Mouse (Mus musculus) left cerebral cortex, postnatal 4 days (tissue): ENCODE measurements around the gene Nkx2-2. TPM values are rescaled to one million over a fixed set of nuclear protein-coding genes. Genes with fewer than 3 reads are reported as not detected.
A peak's percentile ranks its signal among the peaks of the same experiment; 100 is the strongest.
"Not testable (repeated sequence)": the region's sequence is repeated elsewhere in the genome, so short reads cannot be mapped to it uniquely, and the experiment has no call there.

Source experiments
- DNase-seq: peaks from one replicate; pipeline ENCODE4 v3.0.0-alpha.2; 2022
- intact Hi-C: fragments of 180-260 bp; cut with DNase I; formaldehyde crosslinking; loops from one replicate; pipeline ENCODE4 v1.15.1; 2025
- total RNA-seq, 2 experiments: library from RNA; stranded (reverse); gene quantifications; 2 replicates each; pipeline ENCODE4 v1.2.3; 2021

Gene Nkx2-2
- total RNA-seq, 2 experiments from 2014 or later, result 5.5 to 7.4 TPM

GRCm38 (mm10) chr2:147182709-147183260, 11.3 kb downstream of the Nkx2-2 start:
- intact Hi-C loops, result loop anchor here (10.0 kb wide), 2 partner anchors 98 to 348 kb away; partner anchors contain the start of gene Nkx2-4

GRCm38 (mm10) chr2:147181926-147182708, 11.9 kb downstream of the Nkx2-2 start:
- no peak for DNase-seq
- intact Hi-C loops, result loop anchor here (10.0 kb wide), 2 partner anchors 97 to 347 kb away; partner anchors contain the start of gene Nkx2-4

More at GRCm38 (mm10) chr2:147182709-147183260, 11.3 kb downstream of the Nkx2-2 start:
- DNase-seq, result peak; percentile 28

- DNase-seq, result no peak
- intact Hi-C loops, result loop anchor here (10.0 kb wide), 2 partner anchors 96 to 346 kb away; partner anchors contain the start of gene Nkx2-4
These were observed 12.8 kb downstream of the Nkx2-2 start for GRCm38 (mm10) chr2:147181304-147181665.

- peak; percentile 32 for DNase-seq
- intact Hi-C loops, result loop anchor here (10.0 kb wide), 2 partner anchors 96 to 346 kb away; partner anchors contain the start of gene Nkx2-4
These were observed 13.3 kb downstream of the Nkx2-2 start for GRCm38 (mm10) chr2:147180649-147181303.

GRCm38 (mm10) chr2:147178091-147179059, 15.7 kb downstream of the Nkx2-2 start:
- peak; percentile 83 for DNase-seq
- intact Hi-C loops, result loop anchor here (2.0 to 5.0 kb wide), 2 partner anchors 220 to 546 kb away; no protein-coding TSS in a partner anchor

- peak; percentile 82 for DNase-seq
- intact Hi-C loops, result loop anchor here (2.0 to 5.0 kb wide), 2 partner anchors 219 to 545 kb away; no protein-coding TSS in a partner anchor
These were observed 16.4 kb downstream of the Nkx2-2 start for GRCm38 (mm10) chr2:147177672-147178071.

GRCm38 (mm10) chr2:147175296-147175695, 18.7 kb downstream of the Nkx2-2 start:
- DNase-seq, result no peak
- intact Hi-C loops, result loop anchor here (5.0 kb wide), 1 partner anchor 543 kb away; no protein-coding TSS in a partner anchor

- DNase-seq, result no peak
- intact Hi-C loops, result no loop called here
These were observed 20.3 kb downstream of the Nkx2-2 start for GRCm38 (mm10) chr2:147173751-147174150.

- intact Hi-C loops, DNase-seq: not testable (repeated sequence)
These were observed 23.5 kb downstream of the Nkx2-2 start for GRCm38 (mm10) chr2:147170538-147170937.

- intact Hi-C loops, result no loop called here
- no peak for DNase-seq
These were observed 28.2 kb downstream of the Nkx2-2 start for GRCm38 (mm10) chr2:147165863-147166262.

GRCm38 (mm10) chr2:147165376-147165775, 28.7 kb downstream of the Nkx2-2 start:
- no peak for DNase-seq
- intact Hi-C loops, result no loop called here

GRCm38 (mm10) chr2:147152543-147152942, 41.5 kb downstream of the Nkx2-2 start:
- no peak for DNase-seq
- intact Hi-C loops, result no loop called here

Other genes starting within 250 kb of the Nkx2-2 start
- 10 to 100 TPM; 92.3 to 94.5 TPM for gene Xrn2, start 181.2 kb downstream of the Nkx2-2 start, total RNA-seq
- not detected for gene Nkx2-4, start 108.8 kb downstream of the Nkx2-2 start, total RNA-seq
- not detected for gene Pax1, start 167.7 kb upstream of the Nkx2-2 start, total RNA-seq